Mouse (Mus musculus) liver, embryonic 13.5 days (tissue): Measurements from ENCODE around the gene Cntrob. TPM values are rescaled to one million over a fixed set of nuclear protein-coding genes. Genes with fewer than 3 reads are reported as not detected.

Source experiments
- ATAC-seq: fragments of 200-750 bp; cut with Nextera tagmentation; 2 replicates; pipeline ENCODE4 v1.8.0; 2017; ENCODE audit warnings: low read depth, mild to moderate bottlenecking, moderate number of reproducible peaks, moderate library complexity
- DNase-seq: peaks from one replicate; pipeline ENCODE4 v3.0.0; 2022
- H3K27ac ChIP-seq: fragments of 300-500 bp; sonication (generic); 2 replicates; pipeline ENCODE4 v1.5.1; 2015; ENCODE audit warnings: moderate library complexity, mild to moderate bottlenecking, inconsistent platforms
- H3K27me3 ChIP-seq: fragments of 300-500 bp; sonication (generic); 2 replicates; pipeline ENCODE4 v1.6.1; 2015; ENCODE audit warnings: mild to moderate bottlenecking, inconsistent platforms
- H3K36me3 ChIP-seq: fragments of 300-500 bp; sonication (generic); 2 replicates; pipeline ENCODE4 v1.6.1; 2015; ENCODE audit warnings: mild to moderate bottlenecking, inconsistent platforms
- H3K4me1 ChIP-seq: fragments of 300-500 bp; sonication (generic); replicated peaks from 2 replicates; pipeline ENCODE4 v1.6.1; 2015; ENCODE audit warnings: inconsistent platforms
- H3K4me2 ChIP-seq: fragments of 300-500 bp; sonication (generic); 2 replicates; pipeline ENCODE4 v1.6.1; 2015; ENCODE audit warnings: inconsistent platforms, mild to moderate bottlenecking, moderate library complexity
- H3K4me3 ChIP-seq: fragments of 300-500 bp; sonication (generic); replicated peaks from 2 replicates; pipeline ENCODE4 v1.5.1; 2015; ENCODE audit warnings: mild to moderate bottlenecking, inconsistent platforms
- H3K9ac ChIP-seq: fragments of 300-500 bp; sonication (generic); 2 replicates; pipeline ENCODE4 v1.6.1; 2015; ENCODE audit warnings: mild to moderate bottlenecking, inconsistent platforms
- H3K9me3 ChIP-seq: fragments of 300-500 bp; sonication (generic); replicated peaks from 2 replicates; pipeline ENCODE4 v1.6.1; 2016; ENCODE audit warnings: inconsistent platforms
- WGBS: fragments of 180-500 bp; shearing (Covaris S2); methylation state at CpG from one replicate; pipeline ENCODE4 v1.1.7; 2015; ENCODE audit not compliant: insufficient replicate concordance; 5-methylcytosine and 5-hydroxymethylcytosine counted together
- polyA plus RNA-seq: library from polyadenylated mRNA; unstranded; fragments of >200 nt; fragmentation: Nextera tagmentation; extraction: Ambion mirVana; gene quantifications from 2 replicates; pipeline ENCODE4 v1.2.1, GENCODE M21; 2015

Cntrob gene
- polyA plus RNA-seq, 1 experiment from 2014 or later, result 10.1 TPM

- Histone ChIP-seq H3K9me3 (no peaks in the 10 kb centered on the region), H3K27me3 (peaks cover 66% of the 10 kb centered on the region), H3K36me3 (no peaks in the 10 kb centered on the region), H3K4me2 (peak overlapping the region; percentile 97), H3K4me1 (peaks cover 69% of the 10 kb centered on the region), H3K9ac (peak overlapping the region; percentile 88), H3K4me3 (peak overlapping the region; percentile 73), H3K27ac (peak overlapping the region; percentile 68)
- no peak for ATAC-seq
- WGBS, result under 1% methylated on average over 22 of the region's 22 CpGs
- no peak for DNase-seq
These were observed 43.5 kb upstream of the Cntrob start for GRCm38 (mm10) chr11:69366855-69367615.

- WGBS, result 5% methylated on average over 26 of the region's 26 CpGs
- H3K4me2 ChIP-seq, result peak overlapping the region; percentile 97
- ATAC-seq, result peak; percentile 70
- H3K27me3 ChIP-seq, result peaks cover 60% of the 10 kb centered on the region
- peak; percentile 66 for DNase-seq
- H3K36me3 ChIP-seq, result 0 out of 2 replicates have a peak, but pooled peaks cover under 1% of the 10 kb centered on the region
- peak overlapping the region; percentile 40 for H3K27ac ChIP-seq
- H3K9ac ChIP-seq, result peak overlapping the region; percentile 46
- H3K4me1 ChIP-seq, result peaks cover 61% of the 10 kb centered on the region
- H3K9me3 ChIP-seq, result no peaks in the 10 kb centered on the region
- H3K4me3 ChIP-seq, result peak overlapping the region; percentile 73
These were observed 42.7 kb upstream of the Cntrob start for GRCm38 (mm10) chr11:69366157-69366854.

GRCm38 (mm10) chr11:69365722-69366121, 42.1 kb upstream of the Cntrob start:
- WGBS, result 51% methylated on average over 6 of the region's 6 CpGs

DNA sequence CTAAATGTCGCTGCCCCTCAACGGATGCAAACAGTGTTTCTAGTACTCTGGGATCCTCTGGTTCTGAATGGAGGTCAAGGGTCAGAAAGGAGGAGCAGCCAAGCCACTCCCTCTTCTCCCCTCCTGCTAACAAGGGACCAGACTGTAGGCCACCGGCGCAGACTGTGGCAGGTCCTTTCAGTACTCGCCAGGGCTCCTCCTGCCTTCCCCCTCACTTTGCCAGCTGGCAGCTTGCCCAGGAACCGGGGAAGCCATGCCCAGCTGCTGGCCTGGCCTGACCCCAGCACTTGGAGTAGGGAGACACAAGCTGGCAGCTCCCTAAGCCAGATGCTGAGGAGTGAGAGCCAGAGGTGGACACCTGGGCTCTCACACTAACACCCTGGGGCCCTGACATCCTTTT, 41.3 kb upstream of the Cntrob start:
- H3K4me3 ChIP-seq, result no peak overlapping the region
- H3K27me3 ChIP-seq, result peaks cover 60% of the 10 kb centered on the region
- peak overlapping the region; percentile 40 for H3K27ac ChIP-seq
- H3K9ac ChIP-seq, result no peak overlapping the region
- H3K36me3 ChIP-seq, result peaks cover 8% of the 10 kb centered on the region; the same call in 1 of the 2 replicates
- H3K4me1 ChIP-seq, result peaks cover 50% of the 10 kb centered on the region
- 0 out of 2 replicates have a peak, but pooled peaks have one; percentile 19 for ATAC-seq
- no peaks in the 10 kb centered on the region for H3K9me3 ChIP-seq
- no peak for DNase-seq
- H3K4me2 ChIP-seq, result peak overlapping the region; percentile 97
- WGBS, result 29% methylated on average over 6 of the region's 6 CpGs

More at GRCm38 (mm10) chr11:69365722-69366121, 42.1 kb upstream of the Cntrob start:
- H3K4me2 ChIP-seq, result peak overlapping the region; percentile 97
- peak overlapping the region; percentile 40 for H3K27ac ChIP-seq
- H3K9me3 ChIP-seq, result no peaks in the 10 kb centered on the region
- H3K36me3 ChIP-seq, result peaks cover 6% of the 10 kb centered on the region; the same call in 1 of the 2 replicates
- H3K4me1 ChIP-seq, result peaks cover 56% of the 10 kb centered on the region
- DNase-seq (no peak), ATAC-seq (no peak)
- H3K27me3 ChIP-seq, result peaks cover 56% of the 10 kb centered on the region
- peak overlapping the region; percentile 46 for H3K9ac ChIP-seq
- peak overlapping the region; percentile 73 for H3K4me3 ChIP-seq

DNA sequence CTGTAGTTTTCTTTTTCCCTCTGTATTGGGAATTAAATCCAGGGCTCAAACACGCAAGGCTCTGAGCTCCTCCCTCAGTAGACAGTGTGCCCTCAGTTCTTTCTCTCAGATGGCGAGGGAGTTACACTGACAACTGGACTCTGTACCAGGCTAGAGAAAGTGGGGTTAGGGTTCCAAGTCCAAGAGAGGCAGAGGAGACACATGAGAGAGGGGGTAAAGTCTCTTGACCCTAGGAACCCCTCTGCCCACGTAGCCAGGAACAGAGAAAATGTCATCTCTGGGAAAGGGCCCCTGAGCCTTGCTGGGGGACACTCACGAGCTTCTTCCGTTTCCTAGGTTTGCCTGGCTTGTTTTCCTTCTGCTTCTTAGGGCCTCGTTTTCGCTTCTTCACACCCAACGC, 40.8 kb upstream of the Cntrob start:
- Histone ChIP-seq H3K4me2 (peak overlapping the region; percentile 97), H3K4me3 (no peak overlapping the region), H3K4me1 (peaks cover 45% of the 10 kb centered on the region), H3K36me3 (peaks cover 8% of the 10 kb centered on the region; the same call in 1 of the 2 replicates), H3K9ac (no peak overlapping the region), H3K27ac (peak overlapping the region; percentile 39; the same call in 1 of the 2 replicates), H3K27me3 (peaks cover 57% of the 10 kb centered on the region), H3K9me3 (no peaks in the 10 kb centered on the region)
- ATAC-seq, result no peak
- 52% methylated on average over 8 of the region's 8 CpGs for WGBS
- DNase-seq, result no peak

- H3K4me2 ChIP-seq, result no peak overlapping the region
- WGBS, result 84% methylated on average over 2 of the region's 2 CpGs
- DNase-seq (no peak), ATAC-seq (no peak)
- H3K27me3 ChIP-seq, result peaks cover 38% of the 10 kb centered on the region
- H3K4me3 ChIP-seq, result no peak overlapping the region
- peaks cover 20% of the 10 kb centered on the region; the same call in 1 of the 2 replicates for H3K36me3 ChIP-seq
- H3K27ac ChIP-seq, result no peak overlapping the region
- no peaks in the 10 kb centered on the region for H3K9me3 ChIP-seq
- H3K9ac ChIP-seq, result no peak overlapping the region
- H3K4me1 ChIP-seq, result peaks cover 32% of the 10 kb centered on the region
These were observed 38.9 kb upstream of the Cntrob start for GRCm38 (mm10) chr11:69362479-69362878.

DNA sequence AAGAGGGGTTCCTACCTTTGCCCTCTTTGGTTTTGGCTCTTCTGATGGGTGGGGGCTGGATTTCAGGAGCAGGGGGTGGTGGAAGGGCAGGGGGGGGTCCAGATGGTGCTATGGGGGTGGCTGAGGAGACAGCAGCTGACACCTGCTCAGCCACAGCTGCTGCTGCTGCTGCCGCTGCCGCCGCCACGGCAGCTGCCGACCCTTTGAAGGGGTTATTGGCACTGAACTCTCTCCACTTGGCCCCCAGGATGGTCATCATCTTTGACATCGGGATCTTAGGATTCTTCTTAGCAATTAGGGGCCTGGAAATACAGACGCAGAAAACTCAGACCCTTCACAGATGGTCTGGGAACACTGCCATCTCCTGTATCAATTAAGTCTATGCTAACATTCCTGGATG, 38.4 kb upstream of the Cntrob start:
- H3K27me3 ChIP-seq, result peaks cover 34% of the 10 kb centered on the region
- H3K9ac ChIP-seq, result no peak overlapping the region
- no peaks in the 10 kb centered on the region for H3K9me3 ChIP-seq
- no peak overlapping the region for H3K4me3 ChIP-seq
- WGBS, result 82% methylated on average over 7 of the region's 7 CpGs
- DNase-seq, result no peak
- ATAC-seq, result no peak
- no peak overlapping the region for H3K27ac ChIP-seq
- H3K4me1 ChIP-seq, result peaks cover 27% of the 10 kb centered on the region
- no peak overlapping the region for H3K4me2 ChIP-seq
- peaks cover 21% of the 10 kb centered on the region; the same call in 1 of the 2 replicates for H3K36me3 ChIP-seq

DNA sequence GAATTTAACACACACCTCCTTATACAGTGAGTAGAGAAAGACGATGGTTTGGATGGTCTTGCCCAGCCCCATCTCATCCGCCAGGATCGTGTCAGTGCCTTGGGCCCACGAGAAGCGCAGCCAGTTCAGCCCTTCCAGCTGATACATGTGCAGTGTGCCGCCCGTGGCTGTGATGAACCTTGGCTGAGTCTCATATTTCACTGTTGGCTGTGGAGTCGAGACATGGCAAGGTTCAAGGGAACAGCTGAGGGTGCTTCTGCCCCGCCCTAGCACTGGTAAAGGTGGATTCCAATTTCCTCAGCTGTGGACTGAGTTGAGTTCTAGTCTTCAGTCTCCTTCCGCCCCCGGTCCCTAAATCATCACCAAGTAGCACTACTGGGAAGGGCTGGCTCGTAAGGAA, 34.1 kb upstream of the Cntrob start:
- Histone ChIP-seq H3K36me3 (peaks cover 43% of the 10 kb centered on the region), H3K4me3 (no peak overlapping the region), H3K4me1 (no peaks in the 10 kb centered on the region), H3K4me2 (no peak overlapping the region), H3K27ac (no peak overlapping the region), H3K27me3 (peaks cover 8% of the 10 kb centered on the region), H3K9ac (no peak overlapping the region), H3K9me3 (no peaks in the 10 kb centered on the region)
- DNase-seq (no peak), ATAC-seq (no peak)
- 73% methylated on average over 12 of the region's 12 CpGs for WGBS

DNA sequence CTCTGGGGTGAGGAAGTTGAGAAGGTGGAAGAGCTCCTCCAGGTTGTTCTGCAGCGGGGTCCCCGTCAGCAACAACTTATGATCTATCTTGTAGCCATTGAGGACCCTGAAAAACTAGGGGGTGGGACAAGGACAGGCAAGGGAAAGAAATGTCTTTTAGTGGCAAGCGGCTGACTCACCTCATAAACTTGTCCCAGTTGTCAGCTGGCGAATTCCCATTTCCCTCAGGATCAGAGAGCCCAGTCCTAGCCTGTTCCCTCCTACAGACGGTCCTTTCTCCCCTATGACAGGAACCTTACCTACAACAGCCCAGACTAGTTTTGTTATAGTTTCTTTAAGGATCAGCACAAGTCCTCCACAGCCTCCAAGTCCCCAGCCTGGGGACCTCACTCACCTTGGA, 33.0 kb upstream of the Cntrob start:
- ATAC-seq (no peak), DNase-seq (no peak)
- no peak overlapping the region for H3K27ac ChIP-seq
- peaks cover 45% of the 10 kb centered on the region for H3K36me3 ChIP-seq
- no peak overlapping the region for H3K4me3 ChIP-seq
- H3K9me3 ChIP-seq, result no peaks in the 10 kb centered on the region
- peaks cover 8% of the 10 kb centered on the region for H3K27me3 ChIP-seq
- 82% methylated on average over 5 of the region's 5 CpGs for WGBS
- H3K4me2 ChIP-seq, result no peak overlapping the region
- H3K9ac ChIP-seq, result no peak overlapping the region
- no peaks in the 10 kb centered on the region for H3K4me1 ChIP-seq

DNA sequence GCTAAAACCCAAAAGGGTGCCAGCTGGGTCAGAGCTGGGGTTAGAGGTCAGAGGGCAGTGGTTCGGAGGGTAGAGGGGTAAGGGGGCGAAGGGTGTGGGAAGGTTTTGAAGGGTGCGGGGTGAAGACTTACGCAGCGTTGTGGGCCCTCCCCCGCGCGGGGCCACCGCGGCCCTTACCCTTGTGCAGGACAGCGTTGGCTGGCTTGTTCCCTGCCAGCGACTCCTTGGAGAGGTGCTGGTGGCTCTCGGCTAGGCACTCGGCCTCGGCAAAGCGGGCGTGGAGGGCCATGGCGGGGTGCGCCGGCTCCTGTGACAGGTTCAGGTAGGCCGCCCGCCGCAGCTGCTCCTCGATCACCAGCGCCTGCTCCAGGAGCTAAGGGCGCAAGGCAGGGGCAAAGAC, 22.9 kb upstream of the Cntrob start:
- Histone ChIP-seq H3K4me2 (no peak overlapping the region), H3K4me3 (no peak overlapping the region), H3K36me3 (peaks cover 17% of the 10 kb centered on the region; the same call in 1 of the 2 replicates), H3K4me1 (no peaks in the 10 kb centered on the region), H3K27ac (no peak overlapping the region), H3K9ac (no peak overlapping the region), H3K9me3 (no peaks in the 10 kb centered on the region), H3K27me3 (peaks cover 42% of the 10 kb centered on the region)
- 76% methylated on average over 26 of the region's 26 CpGs for WGBS
- ATAC-seq (no peak), DNase-seq (no peak)
